Mouse (Mus musculus) heart, postnatal 14 days (tissue): Measurements from ENCODE around the gene Armcx3. TPM values are rescaled to one million over a fixed set of nuclear protein-coding genes. Genes with fewer than 3 reads are reported as not detected.

Experiments used
- DNase-seq, 2 experiments: peaks; one replicate each; pipeline ENCODE4 v3.0.0; 2021 to 2022
- intact Hi-C: fragments of 180-260 bp; cut with DNase I; formaldehyde crosslinking; loops from one replicate; pipeline ENCODE4 v1.15.1; 2025
- microRNA-seq, 2 experiments: library from miRNA; unstranded; fragments of <30 nt; microRNA quantifications; one replicate each; pipeline ENCODE4 v1.2.0; 2021 to 2022
- total RNA-seq, 2 experiments: library from RNA; stranded (reverse); gene quantifications; 2 replicates each; pipeline ENCODE4 v1.2.3; 2021

The Armcx3 gene
- total RNA-seq, 2 experiments from 2014 or later, result 27.2 to 29.0 TPM

- intact Hi-C loops, result loop anchor here (5.0 kb wide), 1 partner anchor 51 kb away; the partner anchor contains the start of gene Armcx3
- DNase-seq, result peak; percentile 16 to 33
These were observed 51.7 kb downstream of the Armcx3 start for GRCm38 (mm10) chrX:134807833-134808754.

DNA sequence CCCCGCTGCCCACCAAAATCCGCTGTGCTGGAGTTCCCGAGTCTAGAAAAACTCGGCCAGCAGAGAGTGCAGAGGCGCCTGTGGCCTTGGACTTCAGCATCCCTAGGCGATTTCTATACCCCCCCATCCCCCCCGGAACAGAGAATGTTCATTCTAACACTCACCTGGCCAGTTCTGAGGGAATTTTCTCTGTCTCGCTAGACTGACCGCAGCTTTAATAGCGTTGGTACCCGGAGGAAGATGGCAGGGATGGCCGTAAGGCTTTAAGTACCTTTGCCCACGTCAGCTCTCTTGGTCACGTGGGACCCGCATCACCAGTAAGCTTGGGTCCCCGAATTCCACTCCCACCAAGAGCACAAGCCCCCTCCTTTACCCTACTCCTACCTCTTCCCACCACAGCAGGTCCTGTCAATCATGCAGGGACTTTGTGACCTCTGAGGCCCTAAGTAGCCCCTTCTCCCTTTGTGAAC, 52.4 kb downstream of the Armcx3 start, which contains the start of gene Armcx2:
Armcx2 (minus strand) TSS at position 467 of the 470 bp plus-strand sequence.
- intact Hi-C loops, result loop anchor here (5.0 kb wide), 1 partner anchor 51 kb away; the partner anchor contains the start of gene Armcx3
- DNase-seq, result peak; percentile 34 to 43

Small RNA genes within 50 kb of the gene (microRNA-seq; reads per million reads assigned to microRNA genes)
- 0 to 1.4 reads per million in 2 experiments for gene Mir7093

Other genes starting within 250 kb of the Armcx3 start
- gene Timm8a1, start 214.7 kb upstream of the Armcx3 start, total RNA-seq, result 10 to 100 TPM; 22.3 to 26.6 TPM
- gene Btk, start 173.0 kb upstream of the Armcx3 start, total RNA-seq, result 1 to 10 TPM in 1 of 2 experiments, under 1 TPM in 1; 0.88 to 1.5 TPM
- 100 to 1,000 TPM; 131 to 137 TPM for gene Rpl36a, start 170.9 kb upstream of the Armcx3 start, total RNA-seq
- gene Gla, start 155.5 kb upstream of the Armcx3 start, total RNA-seq, result 1 to 10 TPM; 1.7 to 1.9 TPM
- 10 to 100 TPM; 75.7 to 76.5 TPM for gene Hnrnph2, start 155.4 kb upstream of the Armcx3 start, total RNA-seq
- 10 to 100 TPM; 11.7 to 12.1 TPM for gene Armcx4, start 70.1 kb upstream of the Armcx3 start, total RNA-seq
- gene Armcx1, start 38.6 kb upstream of the Armcx3 start, total RNA-seq, result 1 to 10 TPM; 7.4 to 7.8 TPM
- gene Armcx6, start 5.2 kb upstream of the Armcx3 start, total RNA-seq, result 1 to 10 TPM; 1.7 to 2.5 TPM
- 10 to 100 TPM; 15.6 to 15.8 TPM for gene Armcx2, start 52.6 kb downstream of the Armcx3 start, total RNA-seq
- gene Nxf2, start 208.2 kb downstream of the Armcx3 start, total RNA-seq, result not detected